Mouse (Mus musculus) CH12.LX (cell line): Measurements from ENCODE around the gene Ssxb5.

Experiments
- CTCF ChIP-seq, 2 experiments: IDR thresholded peaks in 1 of 2; conservative IDR thresholded peaks in 1 of 2; 2 replicates each; pipeline ENCODE4 v1.5.1; 2011 to 2012; ENCODE audit warnings: low read depth in 2 of 2, low read length in 2 of 2, improper control_type of control experiment in 1 of 2, inconsistent platforms in 1 of 2, mild to moderate bottlenecking in 1 of 2, moderate library complexity in 1 of 2
- POLR2AphosphoS2 ChIP-seq: IDR thresholded peaks from 2 replicates; pipeline ENCODE4 v1.6.1; 2011; ENCODE audit warnings: low read depth, low read length, improper control_type of control experiment
- SMC3 ChIP-seq: IDR thresholded peaks from 2 replicates; pipeline ENCODE4 v1.6.1; 2011; ENCODE audit warnings: low read depth, low read length, improper control_type of control experiment

DNA sequence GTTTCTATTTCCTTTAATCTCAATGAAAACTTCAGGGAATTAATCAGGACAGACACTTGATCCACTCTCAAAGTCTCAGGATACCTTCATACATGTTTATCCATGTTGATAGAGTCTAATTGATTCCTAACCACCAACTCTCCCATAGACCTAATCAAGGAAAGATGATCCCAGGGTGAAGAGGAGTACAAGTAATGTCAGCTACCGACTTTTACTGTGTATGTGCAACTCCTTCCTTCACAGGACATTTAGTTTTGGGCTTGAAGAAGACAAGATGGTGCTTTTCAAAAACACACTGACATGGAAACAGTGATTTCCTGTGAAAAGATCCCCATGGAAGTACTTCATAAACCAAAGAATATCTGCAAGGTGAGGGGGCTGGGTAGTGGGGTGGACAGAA, 40.2 kb downstream of the Ssxb5 start, which contains the start of gene Gm6592:
- TF ChIP-seq CTCF (conservative IDR thresholded peaks at IDR 0.05 in 1 of 2, IDR thresholded peaks at IDR 0.05 in 1 of 2; ENCODE audit: low read depth in 2 of 2, low read length in 2 of 2) (no peak), POLR2AphosphoS2 (no peak), SMC3 (no peak)
